Mouse (Mus musculus) MEL (cell line): ENCODE data around the gene Prnd. TPM values are rescaled to one million over a fixed set of nuclear protein-coding genes. Genes with fewer than 3 reads are reported as not detected.

Source experiments
- DNase-seq: peaks from one replicate; pipeline ENCODE4 v3.0.0; 2011; ENCODE audit warnings: low read depth, low spot score
- H3K27ac ChIP-seq: 2 replicates; pipeline ENCODE4 v1.5.1; 2012; ENCODE audit warnings: low read depth, mild to moderate bottlenecking, control low read depth, low read length, moderate library complexity; ENCODE audit not compliant: control insufficient read depth
- H3K27me3 ChIP-seq, 2 experiments: fragments of 150-350 bp in 1 of 2; sonication (generic) in 1 of 2; 2 replicates each; pipeline ENCODE4 v1.6.1; 2012; ENCODE audit warnings: low read length in 2 of 2, mild to moderate bottlenecking in 2 of 2, improper control_type of control experiment in 1 of 2, moderate library complexity in 1 of 2; ENCODE audit not compliant: insufficient read depth in 2 of 2, control insufficient read depth in 1 of 2
- H3K36me3 ChIP-seq, 2 experiments: 2 replicates each; pipeline ENCODE4 v1.6.1; 2012 to 2014; ENCODE audit warnings: low read length in 2 of 2, improper control_type of control experiment in 1 of 2, inconsistent platforms in 1 of 2, mild to moderate bottlenecking in 1 of 2; ENCODE audit not compliant: insufficient read depth in 2 of 2, control insufficient read depth in 1 of 2
- H3K4me1 ChIP-seq, 2 experiments: fragments of 150-350 bp in 1 of 2; sonication (generic) in 1 of 2; 2 replicates each; pipeline ENCODE4 v1.6.1; 2012; ENCODE audit warnings: low read length in 2 of 2, improper control_type of control experiment in 1 of 2, mild to moderate bottlenecking in 1 of 2; ENCODE audit not compliant: insufficient read depth in 2 of 2, control insufficient read depth in 1 of 2
- H3K4me3 ChIP-seq, 2 experiments: fragments of 150-350 bp in 1 of 2; sonication (generic) in 1 of 2; 2 replicates each; pipeline ENCODE4 v1.5.1; 2012; ENCODE audit warnings: low read depth in 2 of 2, low read length in 2 of 2, mild to moderate bottlenecking in 2 of 2, moderate library complexity in 2 of 2, control low read depth in 1 of 2, improper control_type of control experiment in 1 of 2; ENCODE audit not compliant: control insufficient read depth in 1 of 2, insufficient read depth in 1 of 2
- H3K79me2 ChIP-seq: 2 replicates; pipeline ENCODE4 v1.6.1; 2012; ENCODE audit warnings: mild to moderate bottlenecking, low read length, moderate library complexity; ENCODE audit not compliant: control insufficient read depth, poor library complexity, insufficient read depth
- H3K9ac ChIP-seq: 2 replicates; pipeline ENCODE4 v1.6.1; 2012; ENCODE audit warnings: low read depth, mild to moderate bottlenecking, control low read depth, low read length, moderate library complexity; ENCODE audit not compliant: control insufficient read depth, poor library complexity, severe bottlenecking
- H3K9me3 ChIP-seq: fragments of 150-350 bp; sonication (generic); replicated peaks from 2 replicates; pipeline ENCODE4 v1.6.1; 2012; ENCODE audit warnings: mild to moderate bottlenecking, low read length, improper control_type of control experiment, moderate library complexity; ENCODE audit not compliant: insufficient read depth
- CHD1 ChIP-seq: IDR thresholded peaks from 2 replicates; pipeline ENCODE4 v1.6.1; 2012; ENCODE audit warnings: low read depth, mild to moderate bottlenecking, inconsistent platforms, low read length, improper control_type of control experiment
- CTCF ChIP-seq, 3 experiments: IDR thresholded peaks in 2 of 3; conservative IDR thresholded peaks in 1 of 3; 2 replicates each; pipeline ENCODE4 v1.5.1; 2011 to 2012; ENCODE audit warnings: low read length in 3 of 3, low read depth in 2 of 3, mild to moderate bottlenecking in 2 of 3, improper control_type of control experiment in 1 of 3, inconsistent platforms in 1 of 3, mixed read lengths in 1 of 3, moderate library complexity in 1 of 3; ENCODE audit not compliant: control insufficient read depth in 1 of 3, insufficient read depth in 1 of 3, poor library complexity in 1 of 3, severe bottlenecking in 1 of 3
- ELF1 ChIP-seq: IDR thresholded peaks from 2 replicates; pipeline ENCODE4 v1.6.1; 2014; ENCODE audit warnings: low read depth, mild to moderate bottlenecking, inconsistent platforms, low read length, improper control_type of control experiment, moderate library complexity
- ETS1 ChIP-seq: IDR thresholded peaks from 2 replicates; pipeline ENCODE4 v1.6.1; 2012; ENCODE audit warnings: low read depth, mild to moderate bottlenecking, inconsistent platforms, low read length, improper control_type of control experiment, moderate library complexity
- GATA1 ChIP-seq: IDR thresholded peaks from 2 replicates; pipeline ENCODE4 v1.6.1; 2011; ENCODE audit warnings: low read depth, low read length, improper control_type of control experiment
- KAT2A ChIP-seq: conservative IDR thresholded peaks from 2 replicates; pipeline ENCODE4 v1.6.1; 2012; ENCODE audit warnings: low read depth, low read length, improper control_type of control experiment, inconsistent platforms
- MAX ChIP-seq: IDR thresholded peaks from 2 replicates; pipeline ENCODE4 v1.6.1; 2011; ENCODE audit warnings: low read length, improper control_type of control experiment
- MXI1 ChIP-seq: IDR thresholded peaks from 2 replicates; pipeline ENCODE4 v1.6.1; 2011; ENCODE audit warnings: mild to moderate bottlenecking, low read depth, low read length, improper control_type of control experiment
- NRF1 ChIP-seq: IDR thresholded peaks from 2 replicates; pipeline ENCODE4 v1.6.1; 2014; ENCODE audit warnings: low read depth, mild to moderate bottlenecking, inconsistent platforms, low read length, improper control_type of control experiment, moderate library complexity; ENCODE audit not compliant: poor library complexity, insufficient read depth, severe bottlenecking
- POLR2A ChIP-seq, 2 experiments: IDR thresholded peaks; 2 replicates each; pipeline ENCODE4 v1.6.1; 2011 to 2012; ENCODE audit warnings: low read length in 2 of 2, mild to moderate bottlenecking in 2 of 2, control low read depth in 1 of 2, improper control_type of control experiment in 1 of 2, low read depth in 1 of 2, moderate library complexity in 1 of 2; ENCODE audit not compliant: control insufficient read depth in 1 of 2, insufficient read depth in 1 of 2, poor library complexity in 1 of 2
- POLR2AphosphoS2 ChIP-seq: IDR thresholded peaks from 2 replicates; pipeline ENCODE4 v1.6.1; 2011; ENCODE audit warnings: low read length, improper control_type of control experiment
- RAD21 ChIP-seq: IDR thresholded peaks from 2 replicates; pipeline ENCODE4 v1.6.1; 2011; ENCODE audit warnings: mild to moderate bottlenecking, low read depth, low read length, improper control_type of control experiment
- RCOR1 ChIP-seq: IDR thresholded peaks from 2 replicates; pipeline ENCODE4 v1.6.1; 2012; ENCODE audit warnings: low read depth, mild to moderate bottlenecking, inconsistent platforms, low read length, improper control_type of control experiment
- SMC3 ChIP-seq: IDR thresholded peaks from 2 replicates; pipeline ENCODE4 v1.6.1; 2011; ENCODE audit warnings: low read depth, low read length, improper control_type of control experiment
- TBP ChIP-seq: IDR thresholded peaks from 2 replicates; pipeline ENCODE4 v1.8.0; 2011; ENCODE audit warnings: low read depth, low read length, improper control_type of control experiment
- UBTF ChIP-seq: IDR thresholded peaks from 2 replicates; pipeline ENCODE4 v1.6.1; 2012; ENCODE audit warnings: low read depth, mild to moderate bottlenecking, inconsistent platforms, low read length, improper control_type of control experiment, moderate library complexity, borderline replicate concordance; ENCODE audit not compliant: insufficient read depth
- ZKSCAN1 ChIP-seq: IDR thresholded peaks from 2 replicates; pipeline ENCODE4 v1.6.1; 2012; ENCODE audit warnings: low read depth, mild to moderate bottlenecking, inconsistent platforms, low read length, improper control_type of control experiment, moderate library complexity
- ZMIZ1 ChIP-seq: IDR thresholded peaks from 2 replicates; pipeline ENCODE4 v1.6.1; 2012; ENCODE audit warnings: low read depth, mild to moderate bottlenecking, inconsistent platforms, low read length, improper control_type of control experiment, moderate library complexity
- ZNF384 ChIP-seq: IDR thresholded peaks from 2 replicates; pipeline ENCODE4 v1.6.1; 2012; ENCODE audit warnings: low read depth, mild to moderate bottlenecking, inconsistent platforms, low read length, improper control_type of control experiment
- polyA plus RNA-seq, 2 experiments: library from polyadenylated mRNA; stranded (reverse) in 1 of 2; unstranded in 1 of 2; fragments of >175 nt in 1 of 2; fragments of >200 nt in 1 of 2; gene quantifications; 2 replicates each; pipeline versions ENCODE4 v1.2.1 to v1.2.4; 2012; ENCODE audit warnings: low replicate concordance in 2 of 2, low read depth in 1 of 2; ENCODE audit not compliant: insufficient read length in 2 of 2, insufficient read depth in 1 of 2, missing spikeins in 1 of 2
- total RNA-seq: library from RNA; depleted of rRNA; stranded (reverse); fragments of 300-350 nt; gene quantifications from 2 replicates; pipeline ENCODE4 v1.2.3, GENCODE M21; 2012

The Prnd gene
- total and polyA plus RNA-seq, 3 experiments: 0.06 TPM; not detected in 2

DNA sequence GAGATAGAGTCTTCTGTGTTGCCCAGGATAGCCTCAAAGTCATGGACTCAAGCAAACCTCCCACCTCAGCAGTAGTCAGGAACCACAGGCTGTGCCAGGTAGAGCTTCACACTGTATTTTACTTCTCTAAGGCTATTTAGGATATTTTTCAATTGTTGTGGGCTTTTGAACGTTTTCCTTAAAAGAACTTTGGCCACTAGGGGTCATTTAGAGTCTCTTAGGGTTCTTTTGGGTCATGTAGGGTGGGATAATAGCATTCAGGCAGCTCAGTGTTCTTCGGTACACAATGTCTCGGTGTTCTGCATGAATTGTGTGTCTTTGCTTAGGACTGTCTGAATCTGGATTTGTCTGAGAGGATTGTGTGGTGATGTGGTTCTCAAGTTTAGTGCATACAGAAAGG is 37.3 kb downstream of the Prnd start:
- Histone ChIP-seq H3K27me3 (no peaks in the 10 kb centered on the region; a peak in 1 of 4 replicates), H3K4me1 (no peaks in the 10 kb centered on the region), H3K9ac (no peak overlapping the region), H3K9me3 (no peaks in the 10 kb centered on the region), H3K27ac (no peak overlapping the region), H3K4me3 (no peak overlapping the region), H3K36me3 (no peaks in the 10 kb centered on the region), H3K79me2 (no peaks in the 10 kb centered on the region)
- no peak for DNase-seq
- TF ChIP-seq CTCF (IDR thresholded peaks at IDR 0.05 in 2 of 3, conservative IDR thresholded peaks at IDR 0.05 in 1 of 3; ENCODE audit: control insufficient read depth in 1 of 3, insufficient read depth in 1 of 3, low read depth in 2 of 3, low read length in 3 of 3, poor library complexity in 1 of 3, severe bottlenecking in 1 of 3) (peak in 1 of 3 experiments; percentile 37; a peak in 2 of 6 replicates), RAD21 (peak; percentile 20), ZMIZ1 (no peak), SMC3 (peak; percentile 47)

DNA sequence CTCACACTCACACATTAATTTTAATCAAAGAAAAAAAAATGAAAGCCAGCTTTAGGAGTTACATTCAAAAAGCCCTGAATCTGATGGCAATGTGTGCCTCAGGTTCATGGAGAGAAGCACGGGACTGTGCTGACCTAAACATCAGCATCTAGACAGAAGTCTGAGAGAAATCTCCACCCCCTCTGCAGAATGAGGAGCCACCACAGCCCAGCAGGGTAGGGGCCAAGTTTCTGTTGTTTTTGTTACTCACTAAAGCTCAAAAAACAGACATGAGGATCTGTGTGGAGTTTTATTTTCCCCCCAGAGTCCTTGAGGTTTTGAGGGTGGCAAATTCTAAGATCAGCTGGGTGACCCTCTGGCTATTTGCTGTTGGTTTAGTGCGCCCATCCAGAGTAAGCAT is 37.9 kb downstream of the Prnd start:
- no peak for TF ChIP-seq MXI1
- TF ChIP-seq RCOR1: no peak
- no peak for TF ChIP-seq KAT2A
- no peak for TF ChIP-seq ZKSCAN1
- no peak for TF ChIP-seq NRF1
- TF ChIP-seq ETS1: no peak
- TF ChIP-seq ZNF384: no peak
- no peak for TF ChIP-seq RAD21
- TF ChIP-seq POLR2A (IDR thresholded peaks at IDR 0.05; ENCODE audit: control insufficient read depth in 1 of 2, insufficient read depth in 1 of 2, low read depth in 1 of 2, low read length in 2 of 2, poor library complexity in 1 of 2): no peak
- no peak for TF ChIP-seq CHD1
- no peaks in the 10 kb centered on the region for H3K4me1 ChIP-seq
- H3K9ac ChIP-seq: no peak overlapping the region

GRCm38 (mm10) chr2:131992487-131992886 is 41.8 kb downstream of the Prnd start:
- Histone ChIP-seq H3K9ac (no peak overlapping the region), H3K27me3 (no peaks in the 10 kb centered on the region), H3K36me3 (no peaks in the 10 kb centered on the region), H3K4me3 (no peak overlapping the region), H3K27ac (no peak overlapping the region), H3K9me3 (no peaks in the 10 kb centered on the region), H3K4me1 (no peaks in the 10 kb centered on the region), H3K79me2 (no peaks in the 10 kb centered on the region)
- no peak for TF ChIP-seq TBP
- no peak for TF ChIP-seq UBTF
- no peak for TF ChIP-seq MAX
- TF ChIP-seq POLR2AphosphoS2: no peak
- no peak for TF ChIP-seq GATA1
- TF ChIP-seq SMC3: no peak
- TF ChIP-seq ELF1: no peak
- no peak for TF ChIP-seq KAT2A
- no peak for DNase-seq

More for the DNA sequence above, 37.9 kb downstream of the Prnd start:
- H3K79me2 ChIP-seq: no peaks in the 10 kb centered on the region
- no peaks in the 10 kb centered on the region for H3K9me3 ChIP-seq
- no peak overlapping the region for H3K27ac ChIP-seq
- H3K36me3 ChIP-seq: no peaks in the 10 kb centered on the region
- no peak for DNase-seq
- H3K27me3 ChIP-seq: no peaks in the 10 kb centered on the region; a peak in 1 of 4 replicates
- no peak overlapping the region for H3K4me3 ChIP-seq
